Mouse (Mus musculus) urinary bladder, postnatal 25 days (tissue): Measurements from ENCODE around the gene Mybphl.

Source experiments
- DNase-seq: peaks from one replicate; pipeline ENCODE4 v3.0.0; 2022; ENCODE audit warnings: low spot score

The Mybphl gene

DNA sequence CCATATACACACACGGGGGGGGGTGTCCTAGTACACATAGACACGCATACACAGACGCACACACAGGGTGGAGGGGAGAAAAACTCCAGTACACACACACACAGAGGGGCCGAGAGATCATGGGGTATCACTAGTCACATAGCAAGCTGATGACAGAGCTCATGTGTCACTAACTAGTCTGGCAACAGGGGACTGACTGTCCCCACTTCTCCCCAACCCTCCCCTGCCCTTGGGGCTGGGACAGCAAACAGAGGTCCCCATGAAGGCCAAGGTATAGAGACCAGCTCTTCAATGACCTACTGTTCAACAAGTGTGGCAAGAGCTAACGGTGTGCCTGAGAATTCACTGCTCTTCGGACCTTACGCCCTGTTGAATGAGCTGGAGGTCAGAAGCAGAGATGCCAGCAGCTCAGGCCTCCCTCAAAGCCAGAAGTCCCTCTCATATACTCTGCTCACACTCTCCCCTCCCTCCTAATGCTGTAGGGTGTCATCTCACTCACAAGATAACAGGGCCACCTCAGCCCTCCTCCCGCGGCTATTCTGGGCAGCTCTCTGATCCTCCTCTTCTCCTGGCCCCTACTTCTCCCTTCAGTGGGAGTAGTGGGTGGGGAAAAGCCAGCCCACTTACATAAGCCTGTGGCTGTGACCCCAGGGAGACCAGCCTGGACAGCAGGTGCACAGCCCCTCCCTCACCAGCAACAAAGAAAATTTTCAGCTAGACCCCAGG lies at the start of gene Mybphl:
Gene Mybphl, plus strand, starts transcription at position 642 of the 726 bp plus-strand sequence.
- no peak for DNase-seq

DNA sequence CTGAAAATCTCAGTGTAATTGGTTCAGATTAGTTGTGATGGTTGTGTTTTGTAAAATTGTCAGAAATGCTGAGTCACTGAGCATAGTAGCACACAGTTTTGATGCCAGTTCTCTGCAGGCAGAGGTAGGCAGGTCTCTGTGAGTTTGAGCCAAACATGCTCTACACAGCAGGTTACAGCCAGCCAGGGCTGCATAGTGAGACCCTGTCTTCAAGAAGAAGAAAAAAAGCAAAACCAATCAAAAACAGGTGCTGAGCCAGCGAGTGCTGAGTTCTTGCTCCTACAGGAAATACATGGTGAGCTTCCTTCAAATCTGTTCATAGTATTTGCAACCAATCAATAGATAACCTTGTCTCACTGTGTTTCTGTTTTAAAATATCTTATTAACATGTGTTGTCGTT lies 46.2 kb upstream of the Mybphl start:
- DNase-seq, result no peak

DNA sequence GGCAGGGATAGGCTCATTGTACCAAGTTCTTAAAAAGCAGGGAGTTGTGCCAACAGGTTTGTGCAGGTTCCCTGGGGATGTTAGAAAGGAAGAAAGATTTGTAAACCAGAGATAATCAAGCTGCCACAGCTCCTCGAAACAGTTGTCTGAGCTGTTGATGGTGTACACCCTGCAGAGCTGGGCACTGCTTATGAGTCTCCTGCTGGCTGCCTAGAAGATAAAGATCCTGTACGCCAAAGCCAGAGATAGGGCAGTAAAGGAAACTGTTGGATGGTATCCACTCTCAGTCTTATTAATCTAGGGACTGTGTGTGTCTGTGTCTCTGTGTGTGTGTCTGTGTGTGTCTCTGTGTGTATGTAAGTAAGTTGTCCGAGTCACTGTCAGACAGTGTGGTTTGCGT lies 43.0 kb upstream of the Mybphl start:
- no peak for DNase-seq

DNA sequence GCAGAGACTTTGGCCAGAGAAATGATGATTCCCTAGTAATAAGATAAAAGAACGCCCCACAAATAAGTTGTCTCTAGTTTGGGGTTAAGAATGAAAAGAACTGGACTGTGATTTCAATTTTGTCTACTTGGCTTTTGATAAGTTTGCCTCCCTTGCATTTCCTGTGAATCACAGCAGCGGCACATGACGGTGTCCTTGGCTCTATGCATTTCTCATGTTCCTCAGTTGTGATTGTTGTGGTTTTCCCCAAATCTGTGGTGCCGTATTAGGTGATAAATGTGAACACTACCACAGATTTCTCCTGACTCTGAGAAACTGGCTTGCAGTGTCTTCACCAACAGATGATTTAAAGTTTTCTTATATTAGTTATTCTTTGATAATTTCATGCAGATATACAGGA lies 42.6 kb upstream of the Mybphl start:
- no peak for DNase-seq

DNA sequence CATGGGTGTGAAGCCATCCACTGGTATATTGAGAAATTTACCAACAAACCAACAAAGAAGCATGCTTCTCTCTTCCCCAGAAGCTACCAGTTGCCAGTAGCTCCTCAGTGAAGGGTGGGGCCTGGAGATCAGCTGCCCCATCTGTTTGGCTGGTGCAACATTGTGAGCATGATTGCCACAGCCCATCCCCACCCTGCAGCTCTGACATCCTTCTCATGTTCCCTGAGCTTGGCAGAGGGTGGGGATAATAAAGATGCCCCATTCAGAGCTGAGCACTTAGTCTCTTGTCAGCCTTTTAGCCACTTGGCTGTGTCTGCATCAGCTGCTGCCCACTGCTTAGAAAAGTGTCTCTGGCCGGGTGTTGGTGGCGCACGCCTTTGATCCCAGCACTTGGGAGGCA lies 41.7 kb upstream of the Mybphl start:
- DNase-seq, result no peak

DNA sequence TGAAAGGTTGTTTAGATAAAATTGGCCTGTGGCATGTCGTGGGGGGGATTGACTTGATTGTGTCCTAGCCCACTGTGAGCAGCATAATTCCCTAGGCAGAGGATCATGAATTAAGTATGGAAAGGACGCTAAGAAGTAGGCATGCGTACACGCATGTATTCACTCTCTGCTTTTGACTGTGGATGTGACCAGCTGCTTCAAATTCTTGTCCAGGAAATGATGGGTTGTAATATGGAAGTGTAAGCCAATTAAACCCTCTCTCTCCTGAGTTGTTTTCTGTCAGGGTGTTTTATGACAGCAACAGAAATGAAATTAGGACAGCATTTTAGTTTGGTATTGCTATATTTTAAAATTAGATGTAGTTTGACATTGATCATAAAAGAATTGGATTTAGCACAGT lies 39.9 kb upstream of the Mybphl start:
- DNase-seq, result no peak

DNA sequence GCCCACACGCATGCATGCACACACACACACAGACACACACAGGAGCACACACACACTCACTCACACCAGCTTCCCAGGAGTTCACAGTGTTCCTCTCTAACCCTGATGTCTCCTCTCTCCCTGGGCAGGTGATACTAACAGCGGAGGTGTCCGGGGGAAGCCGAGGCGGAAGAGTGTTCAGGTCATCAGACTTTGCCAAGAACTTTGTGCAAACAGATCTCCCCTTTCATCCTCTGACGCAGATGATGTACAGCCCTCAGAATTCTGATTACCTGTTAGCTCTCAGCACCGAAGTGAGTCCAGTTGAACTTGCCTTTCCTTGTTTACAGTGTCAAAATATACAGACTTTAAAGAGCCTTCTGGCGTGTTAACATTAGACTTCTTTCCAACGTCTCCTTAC lies 39.2 kb upstream of the Mybphl start:
- DNase-seq, result no peak

DNA sequence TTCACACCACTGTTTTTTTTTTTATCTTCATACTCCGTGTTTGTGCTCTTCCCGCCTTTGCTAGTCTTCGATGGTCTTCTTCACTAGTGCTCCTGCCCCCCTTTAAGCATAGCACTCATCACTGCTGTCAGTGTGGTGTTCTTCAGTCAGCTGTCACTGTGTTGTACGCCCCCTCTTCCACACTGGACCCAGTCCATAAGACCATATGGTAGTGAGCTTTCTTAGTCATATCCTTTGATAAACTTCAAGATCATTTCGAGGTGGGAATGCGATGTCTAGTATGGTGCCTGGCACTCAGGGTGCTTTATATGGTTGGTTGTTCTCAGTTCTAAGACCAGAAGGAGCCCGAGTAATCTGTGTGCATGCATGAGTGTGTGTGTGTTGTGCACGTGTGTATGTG lies 37.4 kb upstream of the Mybphl start:
- DNase-seq, result no peak

DNA sequence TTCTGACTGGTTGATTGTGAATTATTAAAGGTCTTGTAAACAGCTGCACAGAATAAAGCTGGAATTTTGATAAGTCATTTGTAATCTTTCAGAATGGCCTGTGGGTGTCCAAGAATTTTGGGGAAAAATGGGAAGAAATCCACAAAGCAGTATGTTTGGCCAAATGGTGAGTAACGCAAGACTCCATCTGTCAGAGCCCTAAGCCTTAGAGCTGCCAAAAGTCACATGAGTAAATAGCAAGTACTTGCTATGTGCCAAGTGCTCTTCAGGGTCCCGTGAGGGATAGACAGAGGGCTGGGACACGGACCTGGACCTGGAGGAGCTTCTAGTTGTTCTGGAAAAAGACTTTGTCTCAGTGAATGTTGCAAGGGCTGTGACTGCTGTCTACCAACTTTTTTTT lies 36.8 kb upstream of the Mybphl start:
- no peak for DNase-seq

DNA sequence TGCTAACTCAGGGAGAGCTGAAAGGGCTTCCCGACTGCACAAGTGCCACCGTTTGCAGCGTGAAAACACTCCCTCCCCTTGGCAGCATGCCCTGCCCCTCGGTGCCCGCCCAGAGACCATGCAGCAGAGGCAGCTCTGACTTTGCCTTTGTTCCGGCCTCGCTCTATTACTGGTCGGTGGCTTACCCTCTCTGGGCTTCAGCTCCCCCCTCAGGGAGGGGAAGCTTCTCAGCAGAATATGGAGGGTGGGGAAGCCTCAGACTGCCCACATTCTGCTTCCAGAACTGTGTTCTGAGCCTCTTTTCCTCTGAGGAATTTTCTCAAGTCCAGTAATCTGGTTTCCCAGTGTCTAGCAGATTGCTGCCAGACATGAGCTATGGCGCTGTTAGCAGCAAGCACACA lies 36.3 kb upstream of the Mybphl start:
- peak; percentile 13 for DNase-seq

DNA sequence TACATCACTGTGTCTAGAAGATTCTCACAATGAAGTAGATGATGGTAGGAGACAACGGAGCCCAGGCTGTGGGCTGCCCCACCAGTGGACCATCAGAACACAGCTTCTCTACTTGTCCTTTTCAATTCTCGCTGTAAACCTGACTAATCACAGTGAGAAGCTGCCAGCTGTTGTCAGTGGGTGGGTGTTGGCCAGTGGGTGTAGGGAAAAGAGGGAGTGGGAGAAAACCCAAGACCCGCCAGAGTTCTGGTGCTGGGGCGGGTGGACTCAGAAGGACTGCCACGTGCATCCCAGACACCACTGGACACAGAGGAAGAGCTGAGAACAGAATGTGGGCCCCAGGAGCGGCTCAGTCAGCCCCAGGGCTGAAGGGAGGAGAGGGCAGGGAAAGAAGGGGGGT lies 33.9 kb upstream of the Mybphl start:
- no peak for DNase-seq

DNA sequence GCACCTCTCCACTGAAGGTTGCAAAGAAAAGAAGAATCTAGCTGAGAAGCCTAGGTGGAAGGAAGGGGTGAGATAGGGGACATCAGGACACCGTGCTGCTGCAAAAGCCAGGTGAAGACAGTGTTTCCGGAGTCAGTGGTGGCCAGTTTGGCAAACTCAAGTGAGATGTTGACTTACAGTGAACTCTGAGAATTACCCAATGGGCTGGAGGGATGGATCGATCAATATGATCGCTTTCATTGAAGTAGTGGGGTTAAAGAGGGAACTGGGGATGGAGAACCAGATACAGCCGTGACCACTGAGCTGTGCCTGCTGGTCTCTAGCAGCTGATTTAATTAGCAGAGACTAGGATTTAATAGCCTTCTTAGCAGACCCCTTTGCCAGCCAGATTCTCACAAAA lies 27.8 kb upstream of the Mybphl start:
- no peak for DNase-seq

DNA sequence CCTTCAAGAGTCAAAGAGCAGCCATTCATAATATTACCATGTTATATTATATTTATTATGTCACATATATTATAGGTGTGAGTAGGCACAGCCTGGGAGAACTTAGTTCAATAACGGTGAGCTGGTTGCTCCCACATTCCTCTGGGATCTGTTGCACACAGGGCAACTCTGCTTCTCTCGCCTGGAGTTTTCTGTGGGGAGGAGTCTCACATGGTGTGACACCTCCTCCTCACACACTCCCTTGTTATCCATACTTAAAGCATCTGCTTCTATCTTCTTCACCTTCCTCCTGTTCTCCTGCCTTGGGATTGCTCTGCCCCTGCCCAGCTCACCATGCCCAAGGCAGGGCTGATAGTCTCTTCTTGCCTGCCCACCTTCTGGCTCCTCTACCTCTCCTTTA lies 23.7 kb upstream of the Mybphl start:
- no peak for DNase-seq

DNA sequence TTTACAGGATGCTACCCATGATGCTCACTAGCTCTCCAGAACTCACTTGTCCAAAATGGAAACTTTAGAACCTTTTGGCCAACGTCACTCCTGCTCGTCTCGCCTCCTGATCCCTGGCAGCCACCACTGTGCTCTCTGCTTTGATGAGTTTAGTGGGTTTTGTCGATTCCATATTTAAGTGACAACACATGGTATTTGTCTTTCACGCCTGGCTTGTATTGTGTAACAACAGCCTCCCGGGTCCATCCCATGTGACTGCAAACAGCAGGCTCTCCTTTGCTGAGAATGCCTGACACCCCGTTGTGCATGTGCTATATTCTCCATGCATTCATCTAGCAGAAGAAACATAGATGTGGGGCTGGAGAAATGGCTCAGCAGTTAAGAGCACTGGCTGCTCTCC lies 22.5 kb upstream of the Mybphl start:
- DNase-seq, result no peak

DNA sequence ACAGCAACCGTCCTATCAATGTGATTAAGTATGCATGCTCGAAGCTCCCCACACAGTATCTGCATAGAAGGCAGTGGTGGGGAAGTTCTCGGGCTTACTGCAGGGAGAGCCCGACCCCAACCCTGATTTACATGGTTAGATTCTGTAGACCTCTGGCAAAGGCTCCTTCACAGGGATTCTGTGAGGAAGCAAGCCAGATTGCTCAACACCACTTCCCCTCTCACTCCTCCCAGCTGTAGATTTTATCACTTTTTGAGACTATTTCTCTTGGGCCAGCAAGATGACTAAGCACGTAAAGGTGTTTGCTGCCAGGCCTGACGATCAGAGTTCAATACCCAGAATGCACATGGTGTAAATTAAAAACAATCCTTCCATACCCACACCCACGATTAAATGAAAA lies 18.9 kb upstream of the Mybphl start:
- no peak for DNase-seq

DNA sequence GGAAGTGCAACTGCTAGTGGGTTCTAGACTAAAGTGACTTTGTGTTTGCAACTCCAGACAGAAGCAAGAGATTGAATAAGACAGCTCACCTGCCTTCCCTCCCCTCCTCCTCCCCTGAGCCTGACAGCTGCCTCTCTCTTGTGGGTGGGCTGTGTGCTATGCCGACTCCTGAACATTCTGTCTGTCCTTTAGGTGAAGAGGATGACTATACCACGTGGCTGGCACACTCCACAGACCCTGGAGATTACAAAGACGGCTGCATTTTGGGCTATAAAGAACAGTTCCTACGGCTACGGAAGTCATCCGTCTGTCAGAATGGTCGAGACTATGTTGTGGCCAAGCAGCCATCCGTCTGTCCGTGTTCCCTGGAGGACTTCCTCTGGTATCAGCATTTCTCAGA lies 16.3 kb upstream of the Mybphl start:
- DNase-seq, result no peak

DNA sequence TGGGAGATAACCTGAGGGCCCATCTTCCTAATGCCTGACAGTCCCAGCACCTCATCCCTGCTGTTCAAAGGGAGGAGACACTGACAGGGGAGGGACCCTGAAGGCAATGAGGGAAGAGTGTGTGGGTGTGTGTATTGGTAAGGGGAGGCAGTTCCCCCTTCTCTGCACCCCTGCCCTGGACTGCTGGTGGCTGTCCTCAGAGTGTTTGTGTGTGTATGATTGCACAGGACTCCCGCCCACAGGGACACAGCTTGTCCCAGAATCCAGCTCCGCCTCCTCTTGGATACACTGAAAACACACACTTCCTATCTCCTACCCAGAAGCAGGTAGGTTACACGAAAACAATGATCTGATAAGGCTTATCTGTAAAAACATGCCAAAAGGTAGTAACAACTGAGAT lies 9.5 kb upstream of the Mybphl start:
- DNase-seq, result no peak

DNA sequence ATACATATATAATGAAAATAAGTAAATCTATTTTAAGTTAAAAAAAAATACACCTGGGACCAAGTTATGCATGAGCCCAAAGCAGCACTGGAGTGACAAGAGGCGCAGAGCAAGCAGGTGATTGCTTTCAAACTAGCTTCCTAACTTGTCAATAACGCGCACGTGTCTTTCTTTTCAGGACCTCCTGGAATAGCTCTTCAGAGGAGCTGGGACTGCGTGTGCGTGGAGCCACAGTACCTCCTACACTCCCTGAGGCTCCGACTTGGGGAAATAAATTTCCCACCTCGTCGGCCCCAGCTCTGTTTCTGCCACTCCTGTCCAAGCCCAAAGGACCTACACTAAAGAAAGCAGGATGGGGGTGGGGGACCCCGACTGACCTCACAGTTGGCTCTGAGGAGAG lies 7.7 kb upstream of the Mybphl start:
- DNase-seq, result no peak

DNA sequence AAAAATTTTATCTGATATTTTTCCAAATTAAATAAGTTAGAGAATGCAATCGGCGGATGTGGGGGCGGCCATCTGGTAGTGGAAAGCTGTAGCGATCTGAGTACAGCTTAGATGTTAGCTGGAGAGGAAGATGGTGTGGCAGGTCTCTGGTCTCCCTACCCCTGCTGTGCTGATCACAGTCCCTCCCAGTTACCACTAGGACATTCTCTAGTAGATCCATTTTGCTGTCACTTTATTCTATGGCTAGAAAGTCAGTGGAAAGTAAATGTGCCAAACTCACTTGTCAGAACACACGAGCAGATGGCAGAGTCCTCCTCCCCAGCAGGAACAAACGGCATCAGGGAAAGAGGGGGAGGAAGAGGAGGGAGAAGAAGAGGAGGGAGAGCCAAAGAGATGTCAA lies 6.3 kb upstream of the Mybphl start:
- DNase-seq, result no peak

DNA sequence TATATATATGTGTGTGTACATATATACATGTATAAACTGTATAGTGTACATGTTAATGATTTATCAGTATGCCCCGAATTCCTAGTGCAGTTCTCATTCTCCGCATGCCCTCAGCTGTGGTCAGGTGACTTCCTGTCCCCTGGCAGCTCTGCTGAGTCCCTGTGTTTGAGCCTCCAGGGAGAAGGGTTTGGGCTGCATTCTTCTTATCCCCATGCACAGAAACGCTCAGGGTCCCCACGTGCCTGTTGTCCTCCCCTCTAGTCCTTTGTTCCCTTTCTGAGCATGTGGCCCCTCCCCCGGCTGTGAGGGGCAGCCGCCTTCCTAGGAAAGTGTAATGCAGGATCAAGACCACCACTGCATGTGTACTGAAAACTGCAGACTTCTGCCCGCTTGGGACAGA lies 3.8 kb upstream of the Mybphl start:
- DNase-seq, result no peak

DNA sequence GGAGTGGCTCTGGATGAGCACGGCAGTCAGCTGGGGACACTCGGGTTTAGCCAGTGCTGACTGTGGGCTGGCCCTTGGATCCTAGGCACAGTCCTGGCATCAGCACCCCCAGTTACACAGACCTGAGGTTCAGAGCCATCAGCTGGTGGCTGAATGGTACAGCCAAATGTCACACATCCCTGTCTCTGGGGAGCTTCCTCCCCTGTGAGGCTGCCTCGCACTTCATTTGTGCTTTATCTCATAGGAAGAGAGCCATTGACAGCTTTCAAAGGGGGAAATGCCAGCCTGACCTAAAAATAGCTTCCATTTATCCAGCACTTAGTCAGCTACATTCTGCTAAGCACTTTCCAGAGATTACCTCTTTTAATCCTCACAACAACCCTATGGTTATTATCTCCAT lies 1.1 kb upstream of the Mybphl start:
- no peak for DNase-seq

DNA sequence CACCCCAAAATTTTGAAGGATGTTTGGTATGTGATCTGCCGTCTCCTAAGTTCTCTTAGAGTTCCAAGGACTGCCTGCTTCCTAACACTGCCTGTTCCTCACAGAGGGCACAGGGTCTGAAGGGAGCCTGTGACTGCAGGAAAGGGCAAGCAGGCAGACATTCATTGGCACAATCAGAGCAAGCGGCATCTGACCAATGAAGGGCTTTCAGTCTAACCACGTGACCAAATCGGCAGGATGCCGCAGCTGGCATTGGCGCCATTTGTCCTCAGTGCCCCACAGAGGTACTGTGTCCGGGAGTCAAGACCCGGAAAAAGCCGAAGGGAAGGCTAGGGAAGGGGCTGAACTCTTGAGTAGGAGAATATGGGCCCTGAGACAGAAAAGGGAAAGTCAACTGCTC lies 2.5 kb downstream of the Mybphl start:
- no peak for DNase-seq

DNA sequence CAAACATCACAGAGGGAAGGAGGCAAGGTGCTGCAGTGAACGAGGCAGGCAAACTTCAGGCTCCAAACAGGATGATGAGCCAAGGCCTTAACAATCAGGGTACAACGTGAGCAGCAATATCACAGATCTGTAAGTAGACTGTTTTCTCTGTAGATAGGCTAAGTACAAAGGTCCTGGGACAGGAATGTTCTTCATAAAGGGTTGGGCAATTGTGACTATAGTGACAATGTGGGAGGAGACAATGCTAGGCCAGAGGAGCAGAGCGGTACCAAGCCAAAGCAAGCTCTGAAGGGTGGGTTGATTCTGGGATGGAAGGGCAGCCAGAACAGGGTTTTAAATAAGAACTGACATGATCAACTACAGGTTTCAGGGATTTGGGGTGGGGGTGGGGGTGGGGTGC lies 3.1 kb downstream of the Mybphl start:
- DNase-seq, result no peak

DNA sequence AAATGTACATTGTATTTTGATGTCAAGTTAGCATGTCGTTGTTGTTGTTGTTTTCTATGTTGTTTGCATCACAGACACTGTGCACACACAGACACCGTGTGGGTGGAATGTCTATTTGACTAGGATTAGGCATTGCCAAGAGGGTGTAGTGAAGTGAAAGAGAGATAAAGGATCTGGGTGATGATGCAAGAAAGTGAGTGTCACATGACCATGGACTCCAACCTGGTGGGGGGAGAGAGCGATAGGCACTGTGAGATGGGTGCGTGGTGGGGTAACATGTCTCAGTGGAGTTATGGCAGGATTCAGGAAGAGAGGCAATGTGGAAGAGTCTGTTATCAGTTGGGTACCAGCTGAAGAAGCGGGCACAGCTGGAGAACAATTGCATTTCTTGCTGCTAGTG lies 4.0 kb downstream of the Mybphl start:
- DNase-seq, result no peak

DNA sequence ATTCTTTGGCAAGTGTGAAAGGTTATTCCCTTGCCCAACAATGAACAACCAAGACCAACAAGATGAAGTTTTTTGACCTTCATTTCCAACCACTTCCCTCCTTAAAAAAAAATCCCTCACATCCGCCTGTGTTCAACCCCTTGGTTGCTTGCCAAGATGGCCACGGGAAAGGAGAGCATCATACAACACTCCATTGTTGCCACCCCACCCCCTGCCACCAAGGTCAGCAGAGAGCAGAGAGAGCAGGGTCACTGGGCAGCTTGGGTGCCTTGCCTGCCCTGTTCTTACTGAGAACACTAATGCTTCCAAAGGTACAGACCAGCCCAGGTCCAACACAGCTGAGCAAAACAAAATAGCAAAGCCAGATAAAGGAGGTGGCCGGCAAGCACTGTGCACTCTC lies 7.6 kb downstream of the Mybphl start:
- no peak for DNase-seq
